Mouse (Mus musculus) hindbrain, embryonic 15.5 days (tissue): ENCODE measurements around the gene Tm2d1. TPM values are rescaled to one million over a fixed set of nuclear protein-coding genes. Genes with fewer than 3 reads are reported as not detected.

Experiments
- ATAC-seq: fragments of 200-750 bp; cut with Nextera tagmentation; 2 replicates; pipeline ENCODE4 v1.8.0; 2017; ENCODE audit warnings: low read depth, moderate number of reproducible peaks, moderate TSS enrichment; ENCODE audit not compliant: low FRiP score
- H3K27ac ChIP-seq: fragments of 300-500 bp; sonication (generic); replicated peaks from 2 replicates; pipeline ENCODE4 v1.5.1; 2015; ENCODE audit warnings: mild to moderate bottlenecking, inconsistent platforms
- H3K27me3 ChIP-seq: fragments of 300-500 bp; sonication (generic); 2 replicates; pipeline ENCODE4 v1.6.1; 2015; ENCODE audit warnings: control low read depth, inconsistent platforms
- H3K36me3 ChIP-seq: fragments of 300-500 bp; sonication (generic); 2 replicates; pipeline ENCODE4 v1.6.1; 2015; ENCODE audit warnings: control low read depth, inconsistent platforms
- H3K4me1 ChIP-seq: fragments of 300-500 bp; sonication (generic); replicated peaks from 2 replicates; pipeline ENCODE4 v1.6.1; 2015; ENCODE audit warnings: control low read depth, inconsistent platforms
- H3K4me2 ChIP-seq: fragments of 300-500 bp; sonication (generic); 2 replicates; pipeline ENCODE4 v1.6.1; 2015; ENCODE audit warnings: moderate library complexity, mild to moderate bottlenecking, inconsistent platforms
- H3K4me3 ChIP-seq: fragments of 300-500 bp; sonication (generic); 2 replicates; pipeline ENCODE4 v1.5.1; 2015; ENCODE audit warnings: mild to moderate bottlenecking, inconsistent platforms
- H3K9ac ChIP-seq: fragments of 300-500 bp; sonication (generic); 2 replicates; pipeline ENCODE4 v1.6.1; 2015; ENCODE audit warnings: inconsistent platforms
- H3K9me3 ChIP-seq: fragments of 300-500 bp; sonication (generic); 2 replicates; pipeline ENCODE4 v1.6.1; 2016; ENCODE audit warnings: control low read depth, inconsistent platforms
- WGBS: fragments of 180-500 bp; shearing (Covaris S2); methylation state at CpG from one replicate; pipeline ENCODE4 v1.1.7; 2015; 5-methylcytosine and 5-hydroxymethylcytosine counted together
- polyA plus RNA-seq: library from polyadenylated mRNA; unstranded; fragments of >200 nt; fragmentation: Nextera tagmentation; extraction: Ambion mirVana; gene quantifications from 2 replicates; pipeline ENCODE4 v1.2.1, GENCODE M21; 2015

Gene Tm2d1
- polyA plus RNA-seq, 1 experiment from 2014 or later, result 135 TPM

DNA sequence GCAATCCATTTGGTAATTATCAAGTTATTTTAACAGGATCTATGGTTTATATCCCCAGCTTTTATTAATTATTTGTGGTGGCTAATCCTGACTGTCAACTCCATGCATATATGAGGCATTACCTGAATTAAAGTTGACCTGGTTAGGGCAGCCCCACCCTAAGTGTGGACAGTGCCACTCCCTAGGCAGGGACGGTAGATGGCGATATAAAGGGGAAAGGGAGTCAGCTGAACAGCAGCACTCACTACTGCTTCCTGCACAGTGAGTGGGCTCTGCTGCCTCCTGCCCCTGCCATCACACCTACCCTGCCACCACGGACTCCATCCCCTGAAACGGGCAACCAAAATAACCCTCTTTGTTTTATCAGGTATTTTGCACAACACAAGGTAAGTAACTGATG lies 7.7 kb downstream of the Tm2d1 start:
- 63% methylated on average over 4 of the region's 4 CpGs for WGBS

DNA sequence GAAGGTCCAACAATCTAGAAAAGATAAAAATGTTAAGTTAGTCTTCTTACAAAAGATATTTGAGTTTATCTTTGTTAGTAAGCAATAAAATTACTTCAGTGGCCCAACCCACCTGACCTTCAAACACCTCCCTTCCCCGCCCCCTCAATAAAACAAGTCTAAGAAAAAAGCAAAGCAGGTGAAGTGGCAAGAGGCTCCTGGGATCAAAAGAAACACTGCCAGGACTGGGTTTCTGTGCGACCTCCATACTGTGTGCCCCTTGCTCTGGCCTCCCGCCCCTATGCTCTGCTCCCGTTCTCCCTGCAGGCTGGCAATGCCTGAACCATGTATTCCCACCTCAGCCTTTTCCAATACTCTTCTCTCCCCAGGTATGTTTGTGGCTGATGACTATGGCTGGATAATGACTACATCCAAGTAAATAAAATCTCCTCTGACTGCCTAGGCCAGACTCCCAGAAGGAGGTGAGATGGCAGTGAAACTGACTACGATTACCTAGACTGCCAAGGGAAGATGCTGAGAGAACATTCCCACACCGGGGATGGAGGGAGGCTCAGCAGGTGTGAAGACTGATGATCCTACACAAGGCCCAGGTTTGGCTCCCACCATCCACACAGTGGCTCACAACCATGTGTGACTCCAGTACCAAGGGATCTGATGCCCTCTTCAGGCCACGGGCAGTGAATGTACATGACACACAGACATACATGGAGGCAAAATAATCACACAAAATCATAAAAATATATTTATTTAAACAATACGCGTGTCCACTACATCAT lies 24.9 kb downstream of the Tm2d1 start:
- Histone ChIP-seq H3K4me2 (no peak overlapping the region), H3K27me3 (no peaks in the 10 kb centered on the region), H3K4me1 (no peaks in the 10 kb centered on the region), H3K27ac (no peak overlapping the region), H3K4me3 (no peak overlapping the region), H3K9me3 (no peaks in the 10 kb centered on the region), H3K9ac (no peak overlapping the region), H3K36me3 (peaks cover 28% of the 10 kb centered on the region)
- no peak for ATAC-seq
- WGBS, result 96% methylated on average over 9 of the region's 9 CpGs

More for the DNA sequence above, 7.7 kb downstream of the Tm2d1 start:
- no peak overlapping the region for H3K27ac ChIP-seq
- 0 out of 2 replicates have a peak, but pooled peaks cover 4% of the 10 kb centered on the region for H3K36me3 ChIP-seq
- no peak for ATAC-seq
- H3K4me1 ChIP-seq, result no peaks in the 10 kb centered on the region
- no peak overlapping the region for H3K4me3 ChIP-seq
- no peaks in the 10 kb centered on the region for H3K9me3 ChIP-seq
- no peaks in the 10 kb centered on the region for H3K27me3 ChIP-seq
- no peak overlapping the region for H3K9ac ChIP-seq
- no peak overlapping the region for H3K4me2 ChIP-seq

DNA sequence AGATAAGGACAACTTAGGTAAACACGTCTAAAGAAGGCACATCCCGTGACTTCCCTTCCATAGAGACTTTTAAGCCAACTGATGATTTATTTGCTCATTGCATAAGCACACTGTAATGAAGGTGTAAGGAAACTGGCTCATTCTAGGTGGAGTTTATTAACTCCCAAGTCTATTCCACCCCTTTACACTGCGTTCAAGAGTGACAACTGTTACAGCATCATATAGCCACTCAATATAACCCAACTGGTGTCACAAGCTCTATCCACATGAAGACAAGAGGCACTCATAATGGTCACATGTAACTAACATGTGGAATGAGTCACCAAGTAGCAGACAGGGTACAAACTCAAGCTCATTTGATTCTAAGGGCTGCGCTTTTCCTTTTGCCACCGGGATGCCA lies 34.5 kb downstream of the Tm2d1 start:
- Histone ChIP-seq H3K4me1 (no peaks in the 10 kb centered on the region), H3K27ac (no peak overlapping the region), H3K4me3 (no peak overlapping the region), H3K36me3 (no peaks in the 10 kb centered on the region), H3K4me2 (no peak overlapping the region), H3K27me3 (no peaks in the 10 kb centered on the region), H3K9me3 (no peaks in the 10 kb centered on the region), H3K9ac (no peak overlapping the region)
- ATAC-seq, result no peak
- 89% methylated on average over 5 of the region's 5 CpGs for WGBS

DNA sequence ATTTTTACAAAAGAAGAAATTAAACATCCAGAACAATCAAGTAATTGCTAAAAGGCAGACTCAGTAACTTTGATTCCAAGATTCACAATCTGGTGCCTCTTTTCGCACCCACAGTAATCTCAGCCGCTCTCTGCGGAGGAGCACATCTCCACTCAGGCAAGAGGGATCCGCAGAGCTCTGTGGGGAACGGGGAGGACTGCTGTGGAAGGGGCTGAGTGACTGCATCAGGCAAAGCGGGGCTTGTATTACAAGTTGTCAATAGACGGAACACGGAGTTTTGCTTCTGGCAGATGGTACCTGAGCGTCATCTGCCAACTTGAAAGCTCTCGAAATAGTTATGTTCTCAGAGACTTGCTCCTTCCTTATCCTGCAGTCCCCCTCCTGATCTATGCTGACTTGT lies 37.3 kb downstream of the Tm2d1 start:
- no peak overlapping the region for H3K9ac ChIP-seq
- H3K9me3 ChIP-seq, result no peaks in the 10 kb centered on the region
- 90% methylated on average over 10 of the region's 10 CpGs for WGBS
- ATAC-seq, result no peak
- H3K4me1 ChIP-seq, result no peaks in the 10 kb centered on the region
- no peaks in the 10 kb centered on the region for H3K27me3 ChIP-seq
- H3K4me3 ChIP-seq, result no peak overlapping the region
- no peak overlapping the region for H3K4me2 ChIP-seq
- no peaks in the 10 kb centered on the region for H3K36me3 ChIP-seq
- H3K27ac ChIP-seq, result no peak overlapping the region

DNA sequence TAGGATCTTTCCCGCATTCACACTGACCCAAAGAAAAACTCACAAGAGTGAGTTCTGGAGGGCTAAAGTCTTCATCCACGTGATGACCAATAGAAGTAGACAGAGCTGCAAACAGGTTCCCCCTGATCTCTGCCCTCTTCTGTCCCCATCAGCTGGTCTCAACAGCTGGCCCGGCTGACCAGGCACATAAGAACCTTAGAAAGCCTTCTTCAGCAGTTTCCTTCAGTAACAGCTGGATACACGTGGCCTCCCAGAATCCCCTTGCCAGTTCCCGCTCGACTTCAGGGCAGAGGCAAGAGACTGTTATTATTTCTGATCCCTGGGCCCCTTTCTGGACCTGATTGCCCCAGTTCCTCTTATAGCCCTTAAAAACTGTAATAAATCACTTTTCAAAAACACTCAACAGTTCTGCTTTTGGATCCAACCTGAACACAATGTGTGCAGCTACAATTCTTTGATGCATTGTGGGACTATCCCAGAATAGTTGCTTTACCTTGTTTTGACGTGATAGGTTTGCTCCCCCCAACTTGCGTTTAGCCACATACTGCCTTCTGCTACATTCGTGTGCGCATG lies 43.0 kb downstream of the Tm2d1 start:
- Histone ChIP-seq H3K27ac (no peak overlapping the region), H3K27me3 (no peaks in the 10 kb centered on the region), H3K36me3 (no peaks in the 10 kb centered on the region), H3K4me3 (no peak overlapping the region), H3K9me3 (no peaks in the 10 kb centered on the region), H3K4me1 (no peaks in the 10 kb centered on the region; the same call in none of the 2 replicates), H3K4me2 (no peak overlapping the region), H3K9ac (no peak overlapping the region)
- WGBS, result 80% methylated on average over 10 of the region's 10 CpGs
- no peak for ATAC-seq

DNA sequence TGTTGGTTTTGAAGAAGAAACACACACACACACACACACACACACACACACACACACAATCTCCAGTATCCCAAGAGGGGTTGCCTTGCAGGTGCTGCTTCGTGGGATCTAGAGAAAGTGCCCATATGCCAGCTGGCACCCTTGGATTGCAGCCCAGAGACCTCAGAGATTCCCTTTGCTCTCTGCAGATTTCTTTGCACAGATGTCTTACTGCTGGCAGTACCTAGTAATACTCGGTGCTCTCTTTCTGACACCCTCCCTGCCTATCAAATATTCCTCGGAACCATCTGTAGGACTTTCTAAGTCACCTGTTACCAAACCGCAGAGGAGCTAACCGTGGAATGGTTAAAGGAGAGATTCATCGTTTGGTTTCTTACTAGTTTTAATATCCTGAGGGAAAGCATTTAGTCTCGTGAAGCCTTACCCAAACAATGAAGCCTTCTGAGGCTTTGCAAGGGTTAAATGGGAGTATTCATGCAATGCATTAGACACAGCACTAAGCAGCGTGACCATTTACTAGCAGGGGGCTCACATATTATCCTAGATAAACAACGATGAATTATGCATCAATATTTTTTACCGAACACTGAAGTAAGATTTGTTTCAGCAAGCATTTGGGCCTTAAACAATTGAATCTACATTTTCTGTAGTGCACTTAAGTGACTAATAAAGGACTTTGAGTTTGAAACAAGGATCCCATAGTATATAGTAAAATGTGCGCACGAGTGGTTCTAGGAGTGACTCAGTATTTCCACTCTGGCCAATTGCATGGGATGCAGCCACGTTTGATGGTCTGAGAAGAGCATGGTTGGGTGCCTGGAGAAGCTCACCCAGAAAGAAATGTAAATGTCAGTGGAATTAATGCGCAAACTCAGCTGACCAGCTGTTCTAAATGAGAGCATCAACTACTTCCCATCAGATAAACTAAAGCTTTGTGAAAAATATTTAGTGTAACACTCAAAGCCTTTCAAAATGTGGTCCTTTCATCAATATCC lies 44.2 kb downstream of the Tm2d1 start:
- 39% methylated on average over 14 of the region's 14 CpGs for WGBS
- H3K27me3 ChIP-seq, result no peaks in the 10 kb centered on the region
- H3K4me2 ChIP-seq, result no peak overlapping the region
- no peaks in the 10 kb centered on the region; the same call in none of the 2 replicates for H3K4me1 ChIP-seq
- no peak overlapping the region for H3K27ac ChIP-seq
- no peak overlapping the region for H3K4me3 ChIP-seq
- ATAC-seq, result peak; percentile 75
- H3K9ac ChIP-seq, result no peak overlapping the region
- H3K36me3 ChIP-seq, result no peaks in the 10 kb centered on the region
- no peaks in the 10 kb centered on the region for H3K9me3 ChIP-seq

DNA sequence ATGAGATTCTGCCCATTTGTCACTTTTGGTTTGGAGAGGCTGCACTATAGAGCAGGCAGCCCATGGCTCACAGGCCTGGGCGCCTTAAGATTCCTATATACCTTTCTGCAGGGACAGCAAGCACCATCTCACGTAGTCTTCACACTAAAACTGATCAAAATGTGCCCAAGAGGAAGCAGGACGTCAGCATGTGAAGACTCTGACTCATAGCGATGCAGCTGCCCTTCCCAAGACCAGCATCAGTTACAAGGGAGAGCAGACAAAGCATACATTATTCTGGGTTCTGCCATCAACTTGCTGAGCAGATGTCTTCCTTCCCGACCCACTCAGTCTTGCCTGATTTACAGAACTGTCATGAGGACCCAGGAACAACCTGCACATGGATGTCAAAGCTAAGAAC lies 45.9 kb downstream of the Tm2d1 start:
- H3K4me2 ChIP-seq, result no peak overlapping the region
- H3K9me3 ChIP-seq, result no peaks in the 10 kb centered on the region
- no peak for ATAC-seq
- no peaks in the 10 kb centered on the region for H3K36me3 ChIP-seq
- no peak overlapping the region for H3K27ac ChIP-seq
- no peak overlapping the region for H3K4me3 ChIP-seq
- H3K9ac ChIP-seq, result no peak overlapping the region
- no peaks in the 10 kb centered on the region; the same call in none of the 2 replicates for H3K4me1 ChIP-seq
- no peaks in the 10 kb centered on the region for H3K27me3 ChIP-seq
- WGBS, result 60% methylated on average over 5 of the region's 5 CpGs

DNA sequence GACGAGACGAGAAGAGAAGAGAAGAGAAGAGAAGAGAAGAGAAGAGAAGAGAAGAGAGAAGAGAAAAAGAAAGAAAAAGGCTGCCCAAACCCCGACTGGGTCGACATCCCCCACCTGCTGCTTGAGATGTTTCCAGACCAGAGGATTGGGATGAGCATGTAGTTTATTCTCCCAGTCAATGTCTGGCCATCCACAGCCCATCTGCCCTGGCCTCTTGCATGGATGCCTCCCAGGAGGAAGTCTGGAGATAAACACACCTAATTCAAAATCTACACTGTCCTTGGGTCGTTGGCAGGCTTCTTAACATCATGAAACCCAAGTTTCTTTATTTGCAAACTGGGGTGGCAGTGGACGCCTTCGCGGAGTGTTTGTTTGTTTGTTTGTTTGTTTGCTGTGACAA lies 47.4 kb downstream of the Tm2d1 start:
- Histone ChIP-seq H3K4me2 (no peak overlapping the region), H3K9ac (no peak overlapping the region), H3K36me3 (no peaks in the 10 kb centered on the region), H3K27me3 (no peaks in the 10 kb centered on the region), H3K9me3 (no peaks in the 10 kb centered on the region), H3K4me1 (no peaks in the 10 kb centered on the region; the same call in none of the 2 replicates), H3K27ac (no peak overlapping the region), H3K4me3 (no peak overlapping the region)
- ATAC-seq, result no peak
- WGBS, result 76% methylated on average over 8 of the region's 8 CpGs

DNA sequence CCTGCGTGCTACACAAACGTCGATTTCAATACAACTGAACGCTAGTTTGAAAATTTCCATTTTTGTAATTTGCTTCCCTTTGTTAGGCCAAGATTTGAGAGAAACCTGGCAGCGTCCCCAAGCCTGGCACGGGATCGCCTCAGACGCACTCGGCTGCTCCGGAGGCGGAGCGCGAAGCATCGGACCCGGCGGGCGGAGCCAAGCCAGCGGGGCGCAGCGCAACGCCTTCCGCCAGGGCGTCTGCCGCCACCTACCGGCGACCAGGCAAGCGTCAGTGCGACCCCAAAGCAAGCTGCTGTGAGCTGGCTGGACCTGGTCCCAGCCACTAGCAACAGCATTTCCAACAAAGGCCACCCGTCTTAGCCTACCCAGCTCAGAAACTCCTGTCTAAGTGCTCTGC lies 60.9 kb downstream of the Tm2d1 start:
- H3K27ac ChIP-seq, result peak overlapping the region; percentile 83
- peaks cover 17% of the 10 kb centered on the region for H3K4me1 ChIP-seq
- peak overlapping the region; percentile 71 for H3K4me2 ChIP-seq
- no peaks in the 10 kb centered on the region for H3K36me3 ChIP-seq
- H3K9me3 ChIP-seq, result no peaks in the 10 kb centered on the region
- ATAC-seq, result peak; percentile 94
- no peaks in the 10 kb centered on the region for H3K27me3 ChIP-seq
- peak overlapping the region; percentile 37 for H3K4me3 ChIP-seq
- WGBS, result 0% methylated on average over 29 of the region's 29 CpGs
- H3K9ac ChIP-seq, result peak overlapping the region; percentile 47

DNA sequence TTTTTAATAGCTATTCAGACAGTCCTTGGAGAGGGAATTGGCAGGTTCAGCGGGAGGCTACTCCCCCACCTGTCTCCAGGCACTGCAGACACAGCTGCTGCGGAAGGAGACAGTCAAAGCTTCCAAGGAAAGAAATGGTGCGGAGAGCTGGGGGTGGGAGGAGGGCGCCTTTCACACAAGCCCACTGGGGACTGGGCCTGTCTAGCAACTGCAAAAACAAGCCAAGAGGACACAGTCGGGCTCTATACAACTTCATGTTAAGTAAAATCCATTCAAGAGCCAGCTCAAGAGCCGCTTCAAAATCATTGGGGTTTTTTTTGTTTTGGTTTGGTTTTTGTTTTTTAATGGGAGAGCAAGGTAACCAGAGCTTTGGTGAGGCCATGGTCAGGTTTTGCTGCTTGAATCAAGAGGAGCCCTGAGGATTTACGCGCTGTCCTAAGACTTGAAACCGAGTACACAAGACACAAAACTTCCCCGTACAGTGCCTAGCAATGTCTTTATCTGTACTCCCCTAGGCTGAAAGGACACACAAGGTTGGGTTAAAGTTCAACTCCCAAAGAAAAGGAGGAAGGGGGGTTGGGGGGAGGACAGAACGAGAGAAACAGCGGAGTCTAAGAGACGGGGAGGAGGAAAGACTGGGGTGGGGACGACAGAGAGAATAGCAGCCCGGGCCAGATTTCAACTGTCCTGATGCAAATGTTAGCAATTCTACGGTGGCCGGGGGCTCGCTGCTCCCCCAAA lies 61.6 kb downstream of the Tm2d1 start:
- Histone ChIP-seq H3K4me3 (peak overlapping the region; percentile 37), H3K27me3 (no peaks in the 10 kb centered on the region), H3K36me3 (no peaks in the 10 kb centered on the region), H3K9ac (peak overlapping the region; percentile 47), H3K4me2 (peak overlapping the region; percentile 71), H3K4me1 (peaks cover 17% of the 10 kb centered on the region), H3K9me3 (no peaks in the 10 kb centered on the region), H3K27ac (peak overlapping the region; percentile 83)
- WGBS, result 1% methylated on average over 18 of the region's 18 CpGs
- peak; percentile 71 for ATAC-seq

DNA sequence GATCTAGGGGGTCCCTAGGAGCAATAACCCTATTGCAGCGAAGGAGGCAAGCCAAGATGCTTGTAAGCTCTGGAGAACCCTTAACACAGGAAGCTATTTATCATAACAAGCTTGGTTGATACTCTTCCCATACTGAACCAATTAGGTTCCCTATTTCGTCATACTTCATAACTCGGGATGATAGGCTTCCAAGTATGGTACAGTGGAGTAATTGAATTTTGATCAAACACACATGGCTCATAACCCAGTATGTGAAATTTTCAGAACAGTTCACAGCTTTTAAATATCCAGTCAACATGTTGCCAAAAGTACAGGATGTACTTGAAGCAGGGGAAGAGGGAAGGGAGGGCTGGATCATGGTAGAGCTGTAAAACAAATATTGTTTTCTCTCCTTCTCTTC lies 64.3 kb downstream of the Tm2d1 start:
- no peak overlapping the region for H3K9ac ChIP-seq
- peaks cover 17% of the 10 kb centered on the region for H3K4me1 ChIP-seq
- 80% methylated on average over 3 of the region's 3 CpGs for WGBS
- H3K9me3 ChIP-seq, result no peaks in the 10 kb centered on the region
- H3K36me3 ChIP-seq, result no peaks in the 10 kb centered on the region
- ATAC-seq, result no peak
- H3K4me2 ChIP-seq, result no peak overlapping the region
- no peak overlapping the region for H3K27ac ChIP-seq
- no peak overlapping the region for H3K4me3 ChIP-seq
- H3K27me3 ChIP-seq, result no peaks in the 10 kb centered on the region
